Mouse (Mus musculus) heart, adult 2 months (tissue): ENCODE data around the gene Fanci.

Source experiments
- CTCF ChIP-seq: fragments of 200-600 bp; IDR thresholded peaks from 2 replicates; pipeline ENCODE4 v1.8.1; 2022; ENCODE audit warnings: antibody characterized with exemption, mild to moderate bottlenecking, moderate library complexity
- EP300 ChIP-seq: fragments of 200-500 bp; IDR thresholded peaks from 2 replicates; pipeline ENCODE4 v1.6.1; 2011; ENCODE audit warnings: low read depth, low read length, control low read depth; ENCODE audit not compliant: insufficient read depth
- POLR2A ChIP-seq: fragments of 200-500 bp; IDR thresholded peaks from 2 replicates; pipeline ENCODE4 v1.6.1; 2011; ENCODE audit warnings: mild to moderate bottlenecking, low read depth, low read length, control low read depth; ENCODE audit not compliant: insufficient read depth

- TF ChIP-seq CTCF (no peak), POLR2A (no peak), EP300 (no peak)
These were observed 106.0 kb downstream of the Fanci start for GRCm38 (mm10) chr7:79497701-79498115.
